24 mouse cellular contexts compared by ENCODE assay signal in the genomic region with DNA sequence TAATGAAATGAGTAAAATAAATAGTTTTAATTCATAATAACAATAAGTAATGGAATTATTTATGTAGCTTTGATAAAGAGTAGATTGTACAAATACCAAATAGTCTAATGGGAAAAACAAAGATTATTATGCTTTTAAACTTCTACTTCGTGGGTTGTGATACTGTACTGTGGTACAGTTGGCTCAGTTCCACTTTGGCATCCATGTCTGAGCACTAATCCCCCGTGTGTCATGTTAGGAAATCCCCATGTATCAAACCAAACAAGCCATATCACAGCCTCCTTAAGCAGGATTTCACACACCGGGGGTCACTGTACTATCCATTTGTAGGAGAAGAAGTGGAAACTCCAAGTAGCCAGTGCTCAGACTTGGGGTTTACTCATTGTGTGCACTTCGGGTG.
"Had no signal": no experiment of that assay in that cellular context is flagged by ENCODE, and none has a peak within 500 bp of the region (broad histone marks: within the 10 kb centered on the region; RNA-seq: fewer than 3 reads in every experiment).

No protein-coding gene starts in this region.

- H3K27ac ChIP-seq: gastrocnemius, adult 2 months; heart, embryonic 10.5 days; hindbrain, embryonic 10.5 days; hindbrain, embryonic 12.5 days; hindbrain, embryonic 14.5 days; intestine, embryonic 15.5 days; layer of hippocampus, adult 2 months; limb, embryonic 10.5 days; limb, embryonic 12.5 days; liver, embryonic 13.5 days; liver, embryonic 15.5 days had no signal

- DNase-seq: gastrocnemius, adult 2 months; gastrocnemius, postnatal 10 days; gastrocnemius, postnatal 25 days; heart, adult 18-20 months; heart, postnatal 10 days; heart, postnatal 4 days; kidney, adult 18-20 months; kidney, adult 8-10 months; kidney, postnatal 10 days; kidney, postnatal 25 days; kidney, postnatal 4 days; liver; liver, embryonic 13.5 days; liver, postnatal 0 days had no signal

- H3K4me3 ChIP-seq: gastrocnemius, adult 2 months; heart, embryonic 10.5 days; heart, embryonic 12.5 days; hindbrain, embryonic 10.5 days; hindbrain, embryonic 12.5 days; intestine, embryonic 15.5 days; layer of hippocampus, adult 2 months; limb, embryonic 10.5 days; limb, embryonic 12.5 days; liver, embryonic 13.5 days; liver, embryonic 15.5 days had no signal
